Mouse (Mus musculus): ENCODE measurements around the gene Chst1.

Chst1 gene

GRCm38 (mm10) chr2:92609704-92610379 is 10.3 kb downstream of the Chst1 start:
- DNase-seq: peak; percentile 26

- DNase-seq: no peak
These were observed 14.1 kb downstream of the Chst1 start for GRCm38 (mm10) chr2:92613645-92614044.

- no peak for DNase-seq
These were observed 14.6 kb downstream of the Chst1 start for GRCm38 (mm10) chr2:92614106-92614505.

- no peak for DNase-seq
These were observed 17.7 kb downstream of the Chst1 start for GRCm38 (mm10) chr2:92617077-92617756.

- no peak for DNase-seq
These were observed 18.5 kb downstream of the Chst1 start for GRCm38 (mm10) chr2:92618016-92618415.

GRCm38 (mm10) chr2:92627633-92628032 is 28.1 kb downstream of the Chst1 start:
- DNase-seq: no peak

GRCm38 (mm10) chr2:92630799-92631198 is 31.3 kb downstream of the Chst1 start:
- DNase-seq: no peak

- DNase-seq: no peak
These were observed 32.5 kb downstream of the Chst1 start for GRCm38 (mm10) chr2:92632027-92632426.

GRCm38 (mm10) chr2:92640555-92640954 is 41.0 kb downstream of the Chst1 start:
- DNase-seq: no peak

- peak; percentile 21 for DNase-seq
These were observed 46.0 kb downstream of the Chst1 start for GRCm38 (mm10) chr2:92645282-92646037.

GRCm38 (mm10) chr2:92649154-92649801 is 49.8 kb downstream of the Chst1 start:
- DNase-seq: no peak

GRCm38 (mm10) chr2:92650428-92650827 is 50.9 kb downstream of the Chst1 start:
- no peak for DNase-seq

GRCm38 (mm10) chr2:92651294-92651816 is 51.8 kb downstream of the Chst1 start:
- peak; percentile 27 for DNase-seq

GRCm38 (mm10) chr2:92657189-92657588 is 57.7 kb downstream of the Chst1 start:
- no peak for DNase-seq

- no peak for DNase-seq
These were observed 59.0 kb downstream of the Chst1 start for GRCm38 (mm10) chr2:92658293-92659150.

- DNase-seq: no peak
These were observed 60.1 kb downstream of the Chst1 start for GRCm38 (mm10) chr2:92659491-92660035.

- DNase-seq: no peak
These were observed 63.1 kb downstream of the Chst1 start for GRCm38 (mm10) chr2:92662534-92663068.
